23 mouse cellular contexts compared by ENCODE assay signal in the genomic region with DNA sequence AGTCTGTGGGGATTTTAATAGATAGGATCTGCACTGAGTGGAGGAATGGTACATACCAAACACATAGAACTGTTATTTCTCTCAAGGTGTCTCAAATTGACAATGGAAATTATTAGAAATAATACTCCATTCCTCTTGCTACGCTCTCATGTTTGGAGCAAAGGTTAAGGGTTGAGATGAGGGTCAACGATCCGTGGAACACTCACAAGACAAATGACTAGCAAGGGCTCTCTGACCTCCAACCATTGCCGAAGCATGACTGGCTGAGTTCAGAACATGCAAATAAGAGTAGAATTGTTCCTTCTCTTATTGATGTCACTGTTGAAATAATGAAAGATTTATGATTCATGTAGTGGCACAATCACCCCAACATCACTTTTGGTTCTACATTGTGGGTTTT.
A peak's percentile ranks its signal among the peaks of the same experiment; 100 is the strongest.
DNase-seq lines count a peak whose midpoint lies in the region; TF ChIP-seq lines count a peak whose summit lies in the region.
"Had no signal": no experiment of that assay in that cellular context is flagged by ENCODE, and none has a peak within 500 bp of the region (broad histone marks: within the 10 kb centered on the region; RNA-seq: fewer than 3 reads in every experiment).

No protein-coding gene starts in this region.

- H3K79me2 ChIP-seq in liver, adult 2 months (ENCODE audit: control insufficient read depth, insufficient read depth, low read length): no peaks in the 10 kb centered on the region

- peak; percentile 53 for DNase-seq in embryo, embryonic 10 days (ENCODE audit: low spot score)
- no peak for DNase-seq in embryo, embryonic 9.5 days (ENCODE audit: extremely low spot score)
- peak; percentile 45 for DNase-seq in heart, adult 11 months
- no peak for DNase-seq in heart, adult 8-10 months (ENCODE audit: low spot score)
- peak; percentile 18 for DNase-seq in liver, adult 2 months (ENCODE audit: extremely low read depth, low read depth, low spot score)
- no peak for DNase-seq in liver
- DNase-seq: adrenal gland, adult 8-10 months; adrenal gland, postnatal 14 days; adrenal gland, postnatal 36 days; B cell, adult 2 months; cerebellum, adult 11-12 months; cerebellum, adult 2 months; cerebellum, adult 9-10 months; cerebellum, postnatal 10 days; cerebellum, postnatal 25 days; forebrain, postnatal 0 days had no signal

- WGBS in liver, adult 2 months: 65% methylated on average over 4 of the region's 4 CpGs

- H3K27me3 ChIP-seq in liver, adult 2 months (ENCODE audit: control insufficient read depth, insufficient read depth, low read length): no peaks in the 10 kb centered on the region
- H3K27me3 ChIP-seq: CH12.LX; embryonic facial prominence, embryonic 12.5 days; forebrain, embryonic 13.5 days; forebrain, embryonic 15.5 days; Patski had no signal

- H3K27ac ChIP-seq in liver, adult 2 months (replicated peaks; ENCODE audit: insufficient read depth, low read depth, low read length): no peak overlapping the region
- H3K27ac ChIP-seq: embryonic facial prominence, embryonic 10.5 days; embryonic facial prominence, embryonic 12.5 days; forebrain, embryonic 13.5 days; forebrain, embryonic 15.5 days had no signal

- no peaks in the 10 kb centered on the region for H3K36me3 ChIP-seq in liver, adult 2 months (ENCODE audit: control insufficient read depth, insufficient read depth, low read length)
- H3K36me3 ChIP-seq: embryonic facial prominence, embryonic 10.5 days; embryonic facial prominence, embryonic 12.5 days; forebrain, embryonic 15.5 days; G1E had no signal

- peaks cover 11% of the 10 kb centered on the region for H3K4me1 ChIP-seq in liver, adult 2 months (ENCODE audit: control insufficient read depth, insufficient read depth, low read length)
- H3K4me1 ChIP-seq: embryonic facial prominence, embryonic 10.5 days; embryonic facial prominence, embryonic 12.5 days; forebrain, embryonic 15.5 days had no signal

- no peak overlapping the region for H3K4me3 ChIP-seq in liver, adult 2 months (ENCODE audit: insufficient read depth, low read depth, low read length)
- H3K4me3 ChIP-seq: embryonic facial prominence, embryonic 10.5 days; embryonic facial prominence, embryonic 12.5 days; forebrain, embryonic 13.5 days; forebrain, embryonic 15.5 days had no signal

- no peak overlapping the region for H3K9ac ChIP-seq in liver, adult 2 months (ENCODE audit: low read depth, low read length)
- H3K9ac ChIP-seq: embryonic facial prominence, embryonic 12.5 days; forebrain, embryonic 13.5 days; forebrain, embryonic 15.5 days; forebrain, postnatal 0 days had no signal

- no peak for TF ChIP-seq POLR2A in liver, adult 2 months (IDR thresholded peaks at IDR 0.05; ENCODE audit: extremely low read depth, insufficient read depth, low read length)

- TF ChIP-seq CTCF in liver, adult 2 months (IDR thresholded peaks at IDR 0.05; ENCODE audit: low read depth, low read length): no peak

Comparison
In these comparisons a context has a peak if more than half of its experiments do, and no peak if none do; other contexts are left out.
1. DNase-seq: peak in embryo, embryonic 10 days (single experiment), heart, adult 11 months (single experiment) and liver, adult 2 months (single experiment); none in embryo, embryonic 9.5 days (single experiment), heart, adult 8-10 months (single experiment) and liver (single experiment).